Mouse (Mus musculus) liver, embryonic 14.5 days (tissue): ENCODE measurements at regions not wholly inside any gene's neighbourhood (a gene's known extent, or its start where the extent isn't known, plus 50 kb on each side); places are given as distances from the start of the nearest gene placed in this dataset.

Experiments used
- ATAC-seq: fragments of 200-750 bp; cut with Nextera tagmentation; 2 replicates; pipeline ENCODE4 v1.8.0; 2017; ENCODE audit warnings: moderate number of reproducible peaks, mild to moderate bottlenecking, moderate library complexity; ENCODE audit not compliant: insufficient read depth
- DNase-seq, 3 experiments: peaks; one replicate each; pipeline ENCODE4 v3.0.0-alpha.2; 2012 to 2013; ENCODE audit warnings: low read depth in 3 of 3, low spot score in 3 of 3
- H3K27ac ChIP-seq: fragments of 300-500 bp; sonication (generic); 2 replicates; pipeline ENCODE4 v1.5.1; 2014; ENCODE audit warnings: moderate library complexity, mild to moderate bottlenecking, control low read depth, inconsistent platforms
- H3K27me3 ChIP-seq: fragments of 300-500 bp; sonication (generic); 2 replicates; pipeline ENCODE4 v1.6.1; 2014; ENCODE audit warnings: mild to moderate bottlenecking, low read length, moderate library complexity; ENCODE audit not compliant: control insufficient read depth, insufficient read depth
- H3K36me3 ChIP-seq: fragments of 300-500 bp; sonication (generic); replicated peaks from 2 replicates; pipeline ENCODE4 v1.6.1; 2014; ENCODE audit warnings: low read depth; ENCODE audit not compliant: control insufficient read depth, insufficient read depth
- H3K4me1 ChIP-seq, 2 experiments: fragments of 200-500 bp in 1 of 2; fragments of 300-500 bp in 1 of 2; sonication (generic) in 1 of 2; replicated peaks; 2 replicates each; pipeline ENCODE4 v1.6.1; 2012 to 2014; ENCODE audit warnings: antibody characterized with exemption in 1 of 2, inconsistent platforms in 1 of 2, low read length in 1 of 2; ENCODE audit not compliant: control insufficient read depth in 2 of 2, insufficient read depth in 2 of 2
- H3K4me2 ChIP-seq: fragments of 300-500 bp; sonication (generic); 2 replicates; pipeline ENCODE4 v1.6.1; 2014; ENCODE audit warnings: low read depth, mild to moderate bottlenecking, control low read depth, moderate library complexity
- H3K4me3 ChIP-seq, 2 experiments: fragments of 200-500 bp in 1 of 2; fragments of 300-500 bp in 1 of 2; sonication (generic) in 1 of 2; 2 replicates each; pipeline ENCODE4 v1.5.1; 2012 to 2014; ENCODE audit warnings: low read depth in 2 of 2, low read length in 2 of 2, mild to moderate bottlenecking in 2 of 2, control low read depth in 1 of 2, inconsistent platforms in 1 of 2, moderate library complexity in 1 of 2; ENCODE audit not compliant: insufficient read depth in 1 of 2
- H3K9ac ChIP-seq: fragments of 300-500 bp; sonication (generic); replicated peaks from 2 replicates; pipeline ENCODE4 v1.6.1; 2014; ENCODE audit warnings: mild to moderate bottlenecking, control low read depth, moderate library complexity
- H3K9me3 ChIP-seq: fragments of 300-500 bp; sonication (generic); 2 replicates; pipeline ENCODE4 v1.6.1; 2016; ENCODE audit warnings: low read length, mixed read lengths; ENCODE audit not compliant: control insufficient read depth
- CTCF ChIP-seq: IDR thresholded peaks from 2 replicates; pipeline ENCODE4 v1.5.1; 2016; ENCODE audit warnings: antibody characterized with exemption, low read depth, control low read depth
- EP300 ChIP-seq: IDR thresholded peaks from 2 replicates; pipeline ENCODE4 v1.6.1; 2016; ENCODE audit warnings: antibody characterized with exemption, low read depth
- WGBS: fragments of 180-500 bp; shearing (Covaris S2); extraction: QIAGEN DNeasy Blood & Tissue Kit; methylation state at CpG from one replicate; pipeline ENCODE4 v1.1.7; 2014; ENCODE audit not compliant: insufficient replicate concordance; 5-methylcytosine and 5-hydroxymethylcytosine counted together

GRCm38 (mm10) chr17:64897473-64897872, 61.6 kb upstream of the 4930583I09Rik start:
- DNase-seq (no peak), ATAC-seq (no peak)
- Histone ChIP-seq H3K4me2 (no peak overlapping the region), H3K27ac (no peak overlapping the region), H3K9ac (no peak overlapping the region), H3K9me3 (no peaks in the 10 kb centered on the region), H3K36me3 (no peaks in the 10 kb centered on the region), H3K4me1 (no peaks in the 10 kb centered on the region), H3K4me3 (no peak overlapping the region), H3K27me3 (no peaks in the 10 kb centered on the region)
- no peak for TF ChIP-seq CTCF
- no peak for TF ChIP-seq EP300
- WGBS: 43% methylated on average over 1 of the region's 1 CpGs

- no peak for DNase-seq
- Histone ChIP-seq H3K4me2 (no peak overlapping the region), H3K27me3 (no peaks in the 10 kb centered on the region), H3K4me3 (no peak overlapping the region), H3K4me1 (no peaks in the 10 kb centered on the region), H3K36me3 (no peaks in the 10 kb centered on the region), H3K9ac (no peak overlapping the region), H3K27ac (no peak overlapping the region), H3K9me3 (no peaks in the 10 kb centered on the region)
- TF ChIP-seq EP300 (no peak), CTCF (no peak)
- 75% methylated on average over 10 of the region's 10 CpGs for WGBS
- no peak for ATAC-seq
Measured at GRCm38 (mm10) chr17:64895886-64896285, 60.0 kb upstream of the 4930583I09Rik start.

- H3K4me3 ChIP-seq: no peak overlapping the region
Measured at GRCm38 (mm10) chr17:64895466-64895865, 59.6 kb upstream of the 4930583I09Rik start.

GRCm38 (mm10) chr17:64893182-64893902, 57.5 kb upstream of the 4930583I09Rik start:
- ATAC-seq: no peak
- WGBS: 47% methylated on average over 7 of the region's 7 CpGs

More at GRCm38 (mm10) chr17:64895466-64895865, 59.6 kb upstream of the 4930583I09Rik start:
- Histone ChIP-seq H3K4me1 (no peaks in the 10 kb centered on the region), H3K27me3 (no peaks in the 10 kb centered on the region), H3K9ac (no peak overlapping the region), H3K36me3 (no peaks in the 10 kb centered on the region), H3K9me3 (no peaks in the 10 kb centered on the region), H3K4me2 (no peak overlapping the region), H3K27ac (no peak overlapping the region)
- ATAC-seq (no peak), DNase-seq (no peak)
- WGBS: 71% methylated on average over 10 of the region's 10 CpGs
- no peak for TF ChIP-seq EP300
- no peak for TF ChIP-seq CTCF

More at GRCm38 (mm10) chr17:64893182-64893902, 57.5 kb upstream of the 4930583I09Rik start:
- H3K27me3 ChIP-seq: no peaks in the 10 kb centered on the region
- H3K9me3 ChIP-seq: no peaks in the 10 kb centered on the region
- DNase-seq: no peak
- H3K36me3 ChIP-seq: no peaks in the 10 kb centered on the region
- no peak for TF ChIP-seq CTCF
- TF ChIP-seq EP300: no peak
- no peak overlapping the region for H3K27ac ChIP-seq
- H3K4me1 ChIP-seq: no peaks in the 10 kb centered on the region
- H3K4me3 ChIP-seq: no peak overlapping the region
- no peak overlapping the region for H3K4me2 ChIP-seq
- no peak overlapping the region for H3K9ac ChIP-seq
